Mouse (Mus musculus) hindbrain, embryonic 11.5 days (tissue): ENCODE measurements around the gene Decr2. TPM values are rescaled to one million over a fixed set of nuclear protein-coding genes. Genes with fewer than 3 reads are reported as not detected.
A peak's percentile ranks its signal among the peaks of the same experiment; 100 is the strongest.

Experiments
- ATAC-seq: fragments of 200-750 bp; cut with Nextera tagmentation; 2 replicates; pipeline ENCODE4 v1.8.0; 2017; ENCODE audit warnings: mild to moderate bottlenecking, moderate TSS enrichment, moderate library complexity; ENCODE audit not compliant: low FRiP score
- DNase-seq: peaks from one replicate; pipeline ENCODE4 v3.0.0-alpha.2; 2015; ENCODE audit warnings: low spot score
- H3K27ac ChIP-seq: fragments of 300-500 bp; sonication (generic); 2 replicates; pipeline ENCODE4 v1.5.1; 2014; ENCODE audit warnings: mild to moderate bottlenecking, low read depth, low read length
- H3K27me3 ChIP-seq: fragments of 300-500 bp; sonication (generic); 2 replicates; pipeline ENCODE4 v1.6.1; 2014; ENCODE audit warnings: mild to moderate bottlenecking, low read length, moderate library complexity, mixed read lengths; ENCODE audit not compliant: control insufficient read depth, insufficient read depth
- H3K36me3 ChIP-seq: fragments of 300-500 bp; sonication (generic); 2 replicates; pipeline ENCODE4 v1.6.1; 2014; ENCODE audit warnings: mild to moderate bottlenecking, low read length, moderate library complexity, mixed read lengths; ENCODE audit not compliant: control insufficient read depth, insufficient read depth
- H3K4me1 ChIP-seq: fragments of 300-500 bp; sonication (generic); replicated peaks from 2 replicates; pipeline ENCODE4 v1.6.1; 2014; ENCODE audit warnings: low read length, mixed read lengths; ENCODE audit not compliant: control insufficient read depth, insufficient read depth
- H3K4me2 ChIP-seq: fragments of 300-500 bp; sonication (generic); replicated peaks from 2 replicates; pipeline ENCODE4 v1.6.1; 2014; ENCODE audit warnings: mild to moderate bottlenecking, low read depth, low read length
- H3K4me3 ChIP-seq: fragments of 300-500 bp; sonication (generic); 2 replicates; pipeline ENCODE4 v1.5.1; 2014; ENCODE audit warnings: low read depth, low read length
- H3K9ac ChIP-seq: fragments of 300-500 bp; sonication (generic); 2 replicates; pipeline ENCODE4 v1.6.1; 2014; ENCODE audit warnings: low read depth, low read length
- H3K9me3 ChIP-seq: fragments of 300-500 bp; sonication (generic); 2 replicates; pipeline ENCODE4 v1.6.1; 2016; ENCODE audit warnings: low read length; ENCODE audit not compliant: control insufficient read depth
- WGBS: fragments of 180-500 bp; shearing (Covaris S2); extraction: QIAGEN DNeasy Blood & Tissue Kit; methylation state at CpG from one replicate; pipeline ENCODE4 v1.1.7; 2014; 5-methylcytosine and 5-hydroxymethylcytosine counted together
- polyA plus RNA-seq: library from polyadenylated mRNA; unstranded; fragments of >200 nt; fragmentation: Nextera tagmentation; extraction: Ambion mirVana; gene quantifications from 2 replicates; pipeline ENCODE4 v1.2.1, GENCODE M21; 2014

Gene Decr2
- polyA plus RNA-seq, 1 experiment from 2014 or later: 24.7 TPM

GRCm38 (mm10) chr17:26125226-26125625, 35.1 kb upstream of the Decr2 start:
- Histone ChIP-seq H3K4me3 (no peak overlapping the region), H3K9ac (no peak overlapping the region), H3K4me2 (no peak overlapping the region), H3K27me3 (no peaks in the 10 kb centered on the region), H3K36me3 (0 out of 2 replicates have a peak, but pooled peaks cover 3% of the 10 kb centered on the region), H3K4me1 (peaks cover 7% of the 10 kb centered on the region), H3K27ac (no peak overlapping the region), H3K9me3 (no peaks in the 10 kb centered on the region)
- DNase-seq (no peak), ATAC-seq (no peak)
- WGBS: 88% methylated on average over 10 of the region's 10 CpGs

DNA sequence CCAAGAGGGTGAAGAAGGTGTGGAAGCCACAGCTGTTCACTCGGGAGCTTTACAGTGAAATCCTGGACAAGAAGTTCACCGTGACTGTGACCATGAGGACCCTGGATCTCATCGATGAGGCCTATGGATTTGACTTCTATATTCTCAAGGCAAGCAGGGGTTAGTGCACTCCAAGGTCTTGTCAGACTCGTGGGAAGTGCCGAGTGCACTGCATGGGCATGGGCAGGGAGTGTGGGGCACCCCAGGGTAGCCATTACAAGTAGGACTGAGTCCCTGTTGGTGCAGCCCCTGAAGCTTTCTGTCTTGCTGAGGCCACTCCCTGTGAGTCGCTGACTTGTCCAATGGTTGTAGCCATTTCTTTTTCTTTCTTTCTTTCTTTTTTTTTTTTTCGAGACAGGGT, 34.4 kb upstream of the Decr2 start:
- Histone ChIP-seq H3K27me3 (no peaks in the 10 kb centered on the region), H3K36me3 (0 out of 2 replicates have a peak, but pooled peaks cover 3% of the 10 kb centered on the region), H3K4me1 (peaks cover 7% of the 10 kb centered on the region), H3K27ac (no peak overlapping the region), H3K9me3 (no peaks in the 10 kb centered on the region), H3K9ac (peak overlapping the region; percentile 83; the same call in 1 of the 2 replicates), H3K4me3 (peak overlapping the region; percentile 98), H3K4me2 (peak overlapping the region; percentile 81)
- DNase-seq (no peak), ATAC-seq (no peak)
- WGBS: 88% methylated on average over 7 of the region's 7 CpGs

- DNase-seq (peak; percentile 98), ATAC-seq (peak; percentile 85)
- peak within 1 kb of the TSS; percentile 83 for H3K9ac ChIP-seq
- peaks cover 7% of the 10 kb centered on the region for H3K4me1 ChIP-seq
- peak within 1 kb of the TSS; percentile 98 for H3K4me3 ChIP-seq
- no peaks in the 10 kb centered on the region for H3K36me3 ChIP-seq
- no peaks in the 10 kb centered on the region for H3K9me3 ChIP-seq
- peak within 1 kb of the TSS; percentile 81 for H3K4me2 ChIP-seq
- WGBS: under 1% methylated on average over 32 of the region's 32 CpGs
- H3K27ac ChIP-seq: no peak within 1 kb of the TSS
- H3K27me3 ChIP-seq: no peaks in the 10 kb centered on the region
Observed at GRCm38 (mm10) chr17:26123267-26123684, 33.1 kb upstream of the Decr2 start, which contains the start of gene Mrpl28. Gene Mrpl28 (plus strand): TSS chr17:26123500.

- no peak for ATAC-seq
- no peak overlapping the region for H3K4me2 ChIP-seq
- H3K9me3 ChIP-seq: no peaks in the 10 kb centered on the region
- H3K9ac ChIP-seq: no peak overlapping the region
- no peaks in the 10 kb centered on the region for H3K36me3 ChIP-seq
- no peak overlapping the region for H3K27ac ChIP-seq
- DNase-seq: no peak
- WGBS: 65% methylated on average over 5 of the region's 5 CpGs
- H3K4me1 ChIP-seq: peaks cover 7% of the 10 kb centered on the region
- no peaks in the 10 kb centered on the region; the same call in 1 of the 2 replicates for H3K27me3 ChIP-seq
- no peak overlapping the region for H3K4me3 ChIP-seq
Observed at GRCm38 (mm10) chr17:26122431-26123140, 32.4 kb upstream of the Decr2 start.

- 52% methylated on average over 33 of the region's 33 CpGs for WGBS
- H3K4me1 ChIP-seq: peaks cover 7% of the 10 kb centered on the region
- H3K36me3 ChIP-seq: no peaks in the 10 kb centered on the region
- ATAC-seq (no peak), DNase-seq (peak; percentile 79)
- H3K27me3 ChIP-seq: peaks cover 8% of the 10 kb centered on the region
- no peak overlapping the region for H3K4me2 ChIP-seq
- no peak overlapping the region for H3K9ac ChIP-seq
- H3K4me3 ChIP-seq: no peak overlapping the region
- H3K9me3 ChIP-seq: no peaks in the 10 kb centered on the region
- no peak overlapping the region for H3K27ac ChIP-seq
Observed at GRCm38 (mm10) chr17:26119766-26120710, 29.9 kb upstream of the Decr2 start.

GRCm38 (mm10) chr17:26116503-26117258, 26.5 kb upstream of the Decr2 start:
- ATAC-seq: no peak
- WGBS: 88% methylated on average over 17 of the region's 17 CpGs
- H3K4me3 ChIP-seq: no peak overlapping the region
- no peaks in the 10 kb centered on the region for H3K9me3 ChIP-seq
- H3K36me3 ChIP-seq: no peaks in the 10 kb centered on the region
- DNase-seq: no peak
- H3K9ac ChIP-seq: no peak overlapping the region
- no peak overlapping the region for H3K27ac ChIP-seq
- peaks cover 5% of the 10 kb centered on the region for H3K4me1 ChIP-seq
- H3K4me2 ChIP-seq: no peak overlapping the region
- H3K27me3 ChIP-seq: peaks cover 31% of the 10 kb centered on the region

- Histone ChIP-seq H3K27ac (no peak overlapping the region), H3K4me1 (peaks cover 5% of the 10 kb centered on the region), H3K36me3 (no peaks in the 10 kb centered on the region), H3K9ac (no peak overlapping the region), H3K4me3 (no peak overlapping the region), H3K27me3 (peaks cover 37% of the 10 kb centered on the region), H3K9me3 (no peaks in the 10 kb centered on the region), H3K4me2 (no peak overlapping the region)
- DNase-seq (no peak), ATAC-seq (no peak)
- no CpG with 5 or more reads among the region's 3 CpGs for WGBS
Observed at GRCm38 (mm10) chr17:26115956-26116487, 25.9 kb upstream of the Decr2 start.
